Mouse (Mus musculus) intestine, embryonic 15.5 days (tissue): Measurements from ENCODE around the gene Rmdn2. TPM values are rescaled to one million over a fixed set of nuclear protein-coding genes. Genes with fewer than 3 reads are reported as not detected.

Experiments
- ATAC-seq: fragments of 200-750 bp; cut with Nextera tagmentation; 2 replicates; pipeline ENCODE4 v1.8.0; 2017; ENCODE audit warnings: moderate TSS enrichment, moderate library complexity
- H3K27ac ChIP-seq: fragments of 300-500 bp; sonication (generic); 2 replicates; pipeline ENCODE4 v1.5.1; 2015; ENCODE audit warnings: mild to moderate bottlenecking, inconsistent platforms
- H3K27me3 ChIP-seq: fragments of 300-500 bp; sonication (generic); replicated peaks from 2 replicates; pipeline ENCODE4 v1.6.1; 2015; ENCODE audit warnings: inconsistent platforms
- H3K36me3 ChIP-seq: fragments of 300-500 bp; sonication (generic); 2 replicates; pipeline ENCODE4 v1.6.1; 2015; ENCODE audit warnings: inconsistent platforms
- H3K4me1 ChIP-seq: fragments of 300-500 bp; sonication (generic); replicated peaks from 2 replicates; pipeline ENCODE4 v1.6.1; 2015; ENCODE audit warnings: inconsistent platforms
- H3K4me2 ChIP-seq: fragments of 300-500 bp; sonication (generic); replicated peaks from 2 replicates; pipeline ENCODE4 v1.6.1; 2015; ENCODE audit warnings: mild to moderate bottlenecking, inconsistent platforms
- H3K4me3 ChIP-seq: fragments of 300-500 bp; sonication (generic); replicated peaks from 2 replicates; pipeline ENCODE4 v1.5.1; 2015; ENCODE audit warnings: inconsistent platforms
- H3K9ac ChIP-seq: fragments of 300-500 bp; sonication (generic); 2 replicates; pipeline ENCODE4 v1.6.1; 2015; ENCODE audit warnings: inconsistent platforms
- H3K9me3 ChIP-seq: fragments of 300-500 bp; sonication (generic); 2 replicates; pipeline ENCODE4 v1.6.1; 2016; ENCODE audit warnings: inconsistent platforms
- WGBS: fragments of 180-500 bp; shearing (Covaris S2); methylation state at CpG from one replicate; pipeline ENCODE4 v1.1.7; 2015; 5-methylcytosine and 5-hydroxymethylcytosine counted together
- polyA plus RNA-seq: library from polyadenylated mRNA; unstranded; fragments of >200 nt; fragmentation: Nextera tagmentation; extraction: Ambion mirVana; gene quantifications from 2 replicates; pipeline ENCODE4 v1.2.1, GENCODE M21; 2015

Rmdn2 gene
- polyA plus RNA-seq: 9.7 and 10.2 TPM in 2 replicates

DNA sequence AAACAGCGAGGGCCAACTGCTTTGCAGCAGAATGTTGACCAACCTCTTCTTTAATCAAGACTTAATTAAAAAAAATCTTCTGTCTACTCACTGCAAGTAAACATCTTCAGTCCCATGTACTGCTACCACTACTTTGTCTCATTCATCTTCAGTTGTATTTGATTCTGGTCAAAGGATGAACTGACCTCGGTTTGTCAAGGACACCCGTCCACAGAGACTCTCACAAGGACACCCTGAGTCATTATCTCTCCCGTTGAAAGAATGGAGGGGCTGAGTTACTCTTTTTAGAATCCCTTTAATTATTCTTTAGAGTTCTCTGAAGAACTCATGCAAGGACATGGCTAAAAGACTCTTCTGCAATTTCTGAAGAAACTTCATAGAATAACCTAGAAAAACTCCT, at the start of gene Rmdn2:
TSS of gene Rmdn2 (plus strand) at position 319 of the 400 bp plus-strand sequence.
- Histone ChIP-seq H3K9me3 (no peaks in the 10 kb centered on the region), H3K27ac (no peak within 1 kb of the TSS), H3K27me3 (no peaks in the 10 kb centered on the region), H3K36me3 (no peaks in the 10 kb centered on the region), H3K4me2 (no peak within 1 kb of the TSS), H3K4me1 (no peaks in the 10 kb centered on the region), H3K9ac (no peak within 1 kb of the TSS), H3K4me3 (no peak within 1 kb of the TSS)
- WGBS: 82% methylated on average over 4 of the region's 4 CpGs
- ATAC-seq: no peak

- H3K36me3 ChIP-seq: no peaks in the 10 kb centered on the region
- H3K4me3 ChIP-seq: no peak overlapping the region
- H3K27ac ChIP-seq: no peak overlapping the region
- WGBS: 49% methylated on average over 7 of the region's 7 CpGs
- H3K27me3 ChIP-seq: no peaks in the 10 kb centered on the region
- 0 out of 2 replicates have a peak, but pooled peaks cover 5% of the 10 kb centered on the region for H3K4me1 ChIP-seq
- no peak for ATAC-seq
- no peaks in the 10 kb centered on the region for H3K9me3 ChIP-seq
- no peak overlapping the region for H3K4me2 ChIP-seq
- no peak overlapping the region for H3K9ac ChIP-seq
Measured at GRCm38 (mm10) chr17:79563067-79563620, 48.5 kb upstream of the Rmdn2 start.

DNA sequence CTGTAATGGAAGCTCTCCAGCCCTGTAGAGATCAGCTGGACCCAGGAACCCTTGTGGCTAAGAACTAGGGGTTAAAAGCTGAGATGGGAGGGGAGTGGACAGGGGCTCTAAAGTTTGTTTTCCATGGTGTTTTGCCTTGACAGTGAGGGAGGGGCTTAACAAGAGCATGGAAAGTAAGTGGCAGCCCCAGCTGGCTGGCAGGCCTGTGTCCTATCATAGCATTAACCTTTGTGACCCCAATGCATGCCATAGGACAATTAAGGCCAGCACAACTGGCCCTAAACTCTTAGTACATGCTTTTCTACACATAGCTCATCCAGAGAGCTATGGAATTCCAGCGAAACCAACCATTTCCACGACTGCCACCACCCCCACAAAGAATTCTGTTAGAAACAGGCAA, 47.9 kb upstream of the Rmdn2 start:
- H3K4me1 ChIP-seq: 0 out of 2 replicates have a peak, but pooled peaks cover 5% of the 10 kb centered on the region
- no peak overlapping the region for H3K4me3 ChIP-seq
- no peak for ATAC-seq
- H3K4me2 ChIP-seq: no peak overlapping the region
- WGBS: 34% methylated on average over 2 of the region's 2 CpGs
- no peaks in the 10 kb centered on the region for H3K36me3 ChIP-seq
- H3K9me3 ChIP-seq: no peaks in the 10 kb centered on the region
- H3K9ac ChIP-seq: no peak overlapping the region
- no peaks in the 10 kb centered on the region for H3K27me3 ChIP-seq
- H3K27ac ChIP-seq: no peak overlapping the region

DNA sequence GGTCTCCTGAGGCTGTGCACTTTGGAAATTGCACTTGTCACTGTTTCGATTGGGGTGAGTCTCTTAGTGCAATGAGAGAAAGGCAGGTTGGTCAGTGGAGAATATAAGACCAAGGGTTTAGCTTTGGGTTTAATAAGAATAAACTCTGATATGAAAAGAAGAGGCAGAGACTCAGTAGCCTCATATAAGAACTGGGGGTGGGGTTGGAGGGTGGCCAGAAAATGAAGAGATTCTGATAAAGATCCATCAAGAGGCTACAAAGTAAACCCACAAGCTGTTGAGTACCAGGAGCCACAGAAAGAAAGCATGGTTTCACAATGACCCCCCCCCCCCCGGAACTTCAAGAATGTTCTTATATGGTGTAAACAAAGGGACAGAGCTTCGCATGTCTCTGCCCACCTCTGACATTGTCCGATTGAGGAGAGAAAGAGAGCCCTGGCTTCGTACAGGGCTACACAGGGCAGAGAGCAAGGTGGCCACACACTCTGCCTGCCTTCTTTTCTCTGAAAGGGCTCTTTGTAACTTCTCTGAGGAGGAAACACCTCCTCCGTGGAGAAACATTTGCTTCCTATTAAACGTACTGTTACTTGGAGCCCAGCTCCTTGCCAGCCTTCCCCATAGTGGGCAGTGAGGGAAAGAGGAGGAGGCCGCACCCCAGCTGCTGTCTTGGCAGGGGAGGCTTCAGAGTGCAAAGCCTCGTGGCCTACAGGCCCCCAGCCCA, 46.3 kb upstream of the Rmdn2 start:
- ATAC-seq: no peak
- no peaks in the 10 kb centered on the region for H3K27me3 ChIP-seq
- 0 out of 2 replicates have a peak, but pooled peaks cover 5% of the 10 kb centered on the region for H3K4me1 ChIP-seq
- H3K27ac ChIP-seq: no peak overlapping the region
- no peak overlapping the region for H3K4me2 ChIP-seq
- H3K4me3 ChIP-seq: no peak overlapping the region
- H3K9me3 ChIP-seq: no peaks in the 10 kb centered on the region
- WGBS: 42% methylated on average over 9 of the region's 9 CpGs
- no peaks in the 10 kb centered on the region for H3K36me3 ChIP-seq
- H3K9ac ChIP-seq: no peak overlapping the region

DNA sequence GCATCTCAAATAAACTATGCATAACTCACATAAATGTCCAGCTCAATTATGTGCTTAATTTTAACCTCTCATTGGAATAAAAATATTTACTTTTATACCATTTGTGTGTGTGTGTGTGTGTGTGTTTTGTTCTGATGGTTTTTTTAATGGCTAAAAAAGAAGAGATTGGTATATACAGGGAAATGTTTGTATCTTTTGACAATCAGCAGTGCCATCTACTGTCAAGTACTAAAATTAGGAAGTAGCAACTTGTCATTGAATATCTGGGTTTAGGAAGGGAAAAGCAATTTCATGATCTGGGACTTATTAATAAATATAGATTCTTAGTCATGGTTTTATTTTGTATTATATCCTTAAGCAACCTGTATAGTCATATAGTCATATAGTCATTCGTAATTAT, 43.3 kb upstream of the Rmdn2 start:
- Histone ChIP-seq H3K4me1 (0 out of 2 replicates have a peak, but pooled peaks cover 5% of the 10 kb centered on the region), H3K4me2 (no peak overlapping the region), H3K4me3 (no peak overlapping the region), H3K27ac (no peak overlapping the region), H3K9me3 (no peaks in the 10 kb centered on the region), H3K27me3 (no peaks in the 10 kb centered on the region), H3K36me3 (no peaks in the 10 kb centered on the region), H3K9ac (no peak overlapping the region)
- WGBS: 88% methylated on average over 1 of the region's 1 CpGs
- no peak for ATAC-seq

DNA sequence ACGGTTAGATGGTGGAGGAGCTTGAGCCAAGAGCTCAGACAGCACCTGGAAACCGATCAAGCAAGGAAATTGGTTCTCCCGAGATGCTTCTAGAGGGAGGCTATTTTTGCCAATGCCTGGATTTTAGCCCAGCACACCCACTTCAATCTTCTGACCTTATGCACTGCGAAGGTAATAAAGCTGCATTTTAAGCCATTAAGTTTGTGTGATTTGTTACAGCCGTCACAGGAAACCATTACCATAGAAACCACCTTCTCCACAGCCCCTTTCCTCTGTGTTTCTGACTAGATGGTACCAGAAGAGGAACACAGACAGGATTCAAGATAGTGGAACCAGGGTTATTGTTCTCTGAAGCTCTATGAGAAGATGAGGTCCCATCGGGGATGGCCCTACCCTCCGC, 33.3 kb upstream of the Rmdn2 start:
- no peak overlapping the region for H3K4me3 ChIP-seq
- H3K27ac ChIP-seq: no peak overlapping the region
- WGBS: 50% methylated on average over 7 of the region's 7 CpGs
- H3K36me3 ChIP-seq: no peaks in the 10 kb centered on the region
- H3K4me2 ChIP-seq: no peak overlapping the region
- no peak for ATAC-seq
- H3K27me3 ChIP-seq: no peaks in the 10 kb centered on the region
- H3K9ac ChIP-seq: no peak overlapping the region
- no peaks in the 10 kb centered on the region for H3K9me3 ChIP-seq
- no peaks in the 10 kb centered on the region for H3K4me1 ChIP-seq

GRCm38 (mm10) chr17:79580264-79580920, 31.3 kb upstream of the Rmdn2 start:
- Histone ChIP-seq H3K4me2 (no peak overlapping the region), H3K4me1 (no peaks in the 10 kb centered on the region), H3K4me3 (no peak overlapping the region), H3K27ac (no peak overlapping the region), H3K27me3 (no peaks in the 10 kb centered on the region), H3K9ac (no peak overlapping the region), H3K36me3 (no peaks in the 10 kb centered on the region), H3K9me3 (no peaks in the 10 kb centered on the region)
- ATAC-seq: peak; percentile 82
- WGBS: 68% methylated on average over 6 of the region's 6 CpGs

DNA sequence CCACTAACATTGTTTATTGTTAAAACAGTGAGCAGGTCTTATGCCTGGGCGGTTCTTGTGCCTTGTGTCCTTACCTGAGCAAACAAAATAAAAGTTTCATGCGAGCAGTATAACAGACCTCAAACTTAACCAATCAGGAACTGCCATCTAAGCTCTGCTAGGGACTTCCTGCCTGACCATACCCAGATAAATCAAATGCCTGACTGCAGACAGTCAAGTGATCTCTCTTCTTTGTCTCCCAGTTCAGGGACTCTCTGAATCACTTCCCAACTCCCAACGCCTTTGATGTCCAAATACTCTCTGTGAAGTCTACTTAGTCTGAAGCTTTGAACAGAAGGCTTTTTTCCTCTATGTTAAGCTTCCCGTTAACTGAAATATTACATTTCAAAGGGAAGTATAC, 28.2 kb upstream of the Rmdn2 start:
- no peaks in the 10 kb centered on the region for H3K36me3 ChIP-seq
- WGBS: 56% methylated on average over 4 of the region's 4 CpGs
- no peak for ATAC-seq

DNA sequence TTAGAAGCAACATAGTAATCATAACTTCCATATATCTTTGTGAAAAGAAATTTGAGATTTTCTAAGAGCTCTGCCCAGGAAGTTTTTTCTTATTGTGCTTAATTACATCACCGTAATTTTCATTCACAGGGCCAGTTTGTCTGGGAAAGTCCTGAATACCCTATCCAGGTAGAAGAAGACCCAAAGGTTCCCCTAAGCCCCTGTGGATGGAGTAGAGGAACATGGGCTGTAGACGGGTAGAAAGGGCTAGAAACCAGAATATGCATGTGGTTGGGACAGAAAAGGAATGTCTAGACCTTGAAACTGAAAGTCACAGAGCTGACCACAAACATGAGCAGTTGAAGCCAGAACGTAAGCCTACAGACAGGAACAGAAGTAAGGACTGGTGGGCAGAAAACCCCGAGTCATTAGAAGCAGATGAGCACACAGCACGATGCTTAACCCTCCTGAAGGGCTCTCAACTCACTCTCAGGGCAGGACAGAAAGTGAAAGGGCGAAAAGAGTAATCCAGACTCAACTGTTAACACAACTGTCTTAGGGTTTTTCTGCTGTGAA, 27.3 kb upstream of the Rmdn2 start:
- H3K36me3 ChIP-seq: no peaks in the 10 kb centered on the region
- no peaks in the 10 kb centered on the region for H3K4me1 ChIP-seq
- no peak overlapping the region for H3K4me3 ChIP-seq
- 74% methylated on average over 6 of the region's 6 CpGs for WGBS
- H3K9me3 ChIP-seq: no peaks in the 10 kb centered on the region
- ATAC-seq: no peak
- H3K27me3 ChIP-seq: no peaks in the 10 kb centered on the region
- no peak overlapping the region for H3K9ac ChIP-seq
- no peak overlapping the region for H3K27ac ChIP-seq
- H3K4me2 ChIP-seq: no peak overlapping the region

More for the DNA sequence above, 28.2 kb upstream of the Rmdn2 start:
- H3K27me3 ChIP-seq: no peaks in the 10 kb centered on the region
- no peak overlapping the region for H3K4me3 ChIP-seq
- no peak overlapping the region for H3K4me2 ChIP-seq
- no peaks in the 10 kb centered on the region for H3K4me1 ChIP-seq
- H3K9me3 ChIP-seq: no peaks in the 10 kb centered on the region
- no peak overlapping the region for H3K27ac ChIP-seq
- H3K9ac ChIP-seq: no peak overlapping the region

DNA sequence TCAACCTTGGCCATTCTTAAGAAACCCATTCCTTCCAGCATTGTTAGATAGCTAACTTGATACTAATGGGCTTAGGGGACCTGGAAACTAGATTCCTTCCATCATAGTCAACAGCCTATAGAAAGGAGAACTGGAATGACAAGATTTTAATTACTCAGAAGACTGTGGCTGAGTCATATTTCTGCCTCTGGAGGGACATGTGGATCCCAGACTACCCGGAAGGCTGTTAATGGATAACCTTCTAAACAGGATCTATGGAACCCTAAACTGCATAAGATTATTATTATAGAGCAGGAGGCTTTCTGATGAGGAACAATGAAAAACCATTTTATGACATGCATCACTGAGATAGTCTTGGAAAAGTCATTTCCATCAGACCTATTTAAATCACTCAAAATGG, 21.8 kb upstream of the Rmdn2 start:
- Histone ChIP-seq H3K27ac (no peak overlapping the region), H3K4me2 (no peak overlapping the region), H3K27me3 (no peaks in the 10 kb centered on the region), H3K4me1 (no peaks in the 10 kb centered on the region), H3K9ac (no peak overlapping the region), H3K9me3 (no peaks in the 10 kb centered on the region), H3K36me3 (no peaks in the 10 kb centered on the region), H3K4me3 (no peak overlapping the region)
- WGBS: 59% methylated on average over 1 of the region's 1 CpGs
- ATAC-seq: peak; percentile 89

DNA sequence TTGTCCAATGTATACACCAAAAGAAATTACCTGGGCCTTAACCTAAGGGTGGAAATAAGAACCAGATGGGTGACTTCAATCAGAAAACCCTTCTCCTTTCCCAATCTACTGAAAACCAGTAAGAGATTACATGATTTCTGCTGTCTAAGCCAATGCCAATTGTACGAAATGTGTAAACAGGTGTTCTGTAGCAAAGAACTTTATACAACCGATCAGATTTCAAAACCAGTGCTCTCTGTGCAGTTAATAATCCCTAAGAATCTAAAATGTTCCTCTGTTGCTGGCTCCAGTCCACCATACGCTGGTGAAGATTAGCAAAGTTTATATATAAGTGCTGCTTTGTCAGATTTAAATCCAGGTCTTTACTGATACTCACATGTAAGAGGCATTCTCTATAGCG, 15.7 kb upstream of the Rmdn2 start:
- no peak overlapping the region for H3K9ac ChIP-seq
- no peaks in the 10 kb centered on the region for H3K36me3 ChIP-seq
- H3K4me3 ChIP-seq: no peak overlapping the region
- H3K27ac ChIP-seq: no peak overlapping the region
- WGBS: 63% methylated on average over 4 of the region's 4 CpGs
- 0 out of 2 replicates have a peak, but pooled peaks cover 6% of the 10 kb centered on the region for H3K4me1 ChIP-seq
- no peaks in the 10 kb centered on the region for H3K9me3 ChIP-seq
- no peak overlapping the region for H3K4me2 ChIP-seq
- H3K27me3 ChIP-seq: no peaks in the 10 kb centered on the region
- no peak for ATAC-seq

GRCm38 (mm10) chr17:79598151-79598550, 13.5 kb upstream of the Rmdn2 start:
- Histone ChIP-seq H3K27me3 (no peaks in the 10 kb centered on the region), H3K4me3 (no peak overlapping the region), H3K9ac (no peak overlapping the region), H3K9me3 (no peaks in the 10 kb centered on the region), H3K4me1 (0 out of 2 replicates have a peak, but pooled peaks cover 6% of the 10 kb centered on the region), H3K27ac (no peak overlapping the region), H3K36me3 (no peaks in the 10 kb centered on the region), H3K4me2 (no peak overlapping the region)
- 19% methylated on average over 2 of the region's 2 CpGs for WGBS
- peak; percentile 71 for ATAC-seq
